Mouse (Mus musculus): Measurements from ENCODE around the gene Rem2. TPM values are rescaled to one million over a fixed set of nuclear protein-coding genes. Genes with fewer than 3 reads are reported as not detected.

Rem2 gene
- polyA plus RNA-seq, 1 experiment from 2014 or later: 26.2 TPM

- WGBS: 4% methylated on average over 54 of the region's 54 CpGs
Observed at GRCm38 (mm10) chr14:54432078-54432836, 43.6 kb upstream of the Rem2 start.

GRCm38 (mm10) chr14:54432837-54433830 lies 42.8 kb upstream of the Rem2 start:
- WGBS: 47% methylated on average over 17 of the region's 17 CpGs
- Histone ChIP-seq H3K4me2 (ENCODE audit: low read depth) (peak overlapping the region; percentile 65), H3K9me3 (ENCODE audit: control insufficient read depth, low read length) (no peaks in the 10 kb centered on the region), H3K27ac (ENCODE audit: low read depth, low read length) (no peak overlapping the region), H3K4me1 (ENCODE audit: control insufficient read depth, insufficient read depth, low read length) (peaks cover 11% of the 10 kb centered on the region), H3K9ac (ENCODE audit: low read length) (peak overlapping the region; percentile 92), H3K36me3 (ENCODE audit: control insufficient read depth, insufficient read depth, low read length) (no peaks in the 10 kb centered on the region), H3K27me3 (ENCODE audit: control insufficient read depth, insufficient read depth, low read length) (no peaks in the 10 kb centered on the region), H3K4me3 (ENCODE audit: low read depth, low read length) (peak overlapping the region; percentile 60)
- DNase-seq (ENCODE audit: low spot score) (no peak), ATAC-seq (ENCODE audit: insufficient read depth, low FRiP score, low TSS enrichment) (no peak)

More at GRCm38 (mm10) chr14:54432078-54432836, 43.6 kb upstream of the Rem2 start:
- Histone ChIP-seq H3K27ac (ENCODE audit: low read depth, low read length) (peak overlapping the region; percentile 74; the same call in 1 of the 2 replicates), H3K36me3 (ENCODE audit: control insufficient read depth, insufficient read depth, low read length) (no peaks in the 10 kb centered on the region), H3K4me2 (ENCODE audit: low read depth) (peak overlapping the region; percentile 65), H3K4me3 (ENCODE audit: low read depth, low read length) (peak overlapping the region; percentile 60), H3K4me1 (ENCODE audit: control insufficient read depth, insufficient read depth, low read length) (peaks cover 18% of the 10 kb centered on the region), H3K27me3 (ENCODE audit: control insufficient read depth, insufficient read depth, low read length) (no peaks in the 10 kb centered on the region), H3K9me3 (ENCODE audit: control insufficient read depth, low read length) (no peaks in the 10 kb centered on the region), H3K9ac (ENCODE audit: low read length) (peak overlapping the region; percentile 92)
- peak; percentile 61 for DNase-seq (ENCODE audit: low spot score)
- peak; percentile 32 for ATAC-seq (ENCODE audit: insufficient read depth, low FRiP score, low TSS enrichment)

- Histone ChIP-seq H3K4me1 (ENCODE audit: control insufficient read depth, insufficient read depth, low read length) (peaks cover 11% of the 10 kb centered on the region), H3K27ac (ENCODE audit: low read depth, low read length) (no peak overlapping the region), H3K4me2 (ENCODE audit: low read depth) (peak overlapping the region; percentile 65), H3K36me3 (ENCODE audit: control insufficient read depth, insufficient read depth, low read length) (no peaks in the 10 kb centered on the region), H3K9me3 (ENCODE audit: control insufficient read depth, low read length) (no peaks in the 10 kb centered on the region), H3K27me3 (ENCODE audit: control insufficient read depth, insufficient read depth, low read length) (no peaks in the 10 kb centered on the region), H3K9ac (ENCODE audit: low read length) (no peak overlapping the region), H3K4me3 (ENCODE audit: low read depth, low read length) (0 out of 2 replicates have a peak overlapping the region, but pooled peaks have one; percentile 3)
- no peak for DNase-seq (ENCODE audit: low spot score)
- no peak for ATAC-seq (ENCODE audit: insufficient read depth, low FRiP score, low TSS enrichment)
- WGBS: 73% methylated on average over 12 of the region's 12 CpGs
Observed at GRCm38 (mm10) chr14:54433941-54434531, 41.9 kb upstream of the Rem2 start.

- H3K27me3 ChIP-seq (ENCODE audit: control insufficient read depth, insufficient read depth, low read length): no peaks in the 10 kb centered on the region
- no peaks in the 10 kb centered on the region for H3K36me3 ChIP-seq (ENCODE audit: control insufficient read depth, insufficient read depth, low read length)
- no peak overlapping the region for H3K27ac ChIP-seq (ENCODE audit: low read depth, low read length)
- H3K9ac ChIP-seq (ENCODE audit: low read length): no peak overlapping the region
- H3K4me1 ChIP-seq (ENCODE audit: control insufficient read depth, insufficient read depth, low read length): peaks cover 7% of the 10 kb centered on the region
- DNase-seq (ENCODE audit: low spot score) (no peak), ATAC-seq (ENCODE audit: insufficient read depth, low FRiP score, low TSS enrichment) (no peak)
- WGBS: 89% methylated on average over 11 of the region's 11 CpGs
- no peaks in the 10 kb centered on the region for H3K9me3 ChIP-seq (ENCODE audit: control insufficient read depth, low read length)
- H3K4me2 ChIP-seq (ENCODE audit: low read depth): no peak overlapping the region
- H3K4me3 ChIP-seq (ENCODE audit: low read depth, low read length): no peak overlapping the region
Observed at GRCm38 (mm10) chr14:54435194-54435918, 40.5 kb upstream of the Rem2 start.

GRCm38 (mm10) chr14:54439155-54439554 lies 36.7 kb upstream of the Rem2 start:
- Histone ChIP-seq H3K9ac (ENCODE audit: low read length) (no peak overlapping the region), H3K9me3 (ENCODE audit: control insufficient read depth, low read length) (no peaks in the 10 kb centered on the region), H3K27me3 (ENCODE audit: control insufficient read depth, insufficient read depth, low read length) (no peaks in the 10 kb centered on the region), H3K4me1 (ENCODE audit: control insufficient read depth, insufficient read depth, low read length) (peaks cover 3% of the 10 kb centered on the region; the same call in 1 of the 2 replicates), H3K4me2 (ENCODE audit: low read depth) (no peak overlapping the region), H3K36me3 (ENCODE audit: control insufficient read depth, insufficient read depth, low read length) (no peaks in the 10 kb centered on the region), H3K4me3 (ENCODE audit: low read depth, low read length) (no peak overlapping the region), H3K27ac (ENCODE audit: low read depth, low read length) (no peak overlapping the region)
- 91% methylated on average over 12 of the region's 12 CpGs for WGBS
- ATAC-seq (ENCODE audit: insufficient read depth, low FRiP score, low TSS enrichment) (no peak), DNase-seq (ENCODE audit: low spot score) (no peak)

- DNase-seq (ENCODE audit: low spot score): no peak
- Histone ChIP-seq H3K27me3 (ENCODE audit: control insufficient read depth, insufficient read depth, low read length) (no peaks in the 10 kb centered on the region), H3K27ac (ENCODE audit: low read depth, low read length) (no peak overlapping the region), H3K9me3 (ENCODE audit: control insufficient read depth, low read length) (no peaks in the 10 kb centered on the region), H3K4me3 (ENCODE audit: low read depth, low read length) (no peak overlapping the region), H3K36me3 (ENCODE audit: control insufficient read depth, insufficient read depth, low read length) (no peaks in the 10 kb centered on the region), H3K4me2 (ENCODE audit: low read depth) (no peak overlapping the region), H3K4me1 (ENCODE audit: control insufficient read depth, insufficient read depth, low read length) (peaks cover 3% of the 10 kb centered on the region; the same call in 1 of the 2 replicates), H3K9ac (ENCODE audit: low read length) (no peak overlapping the region)
- no peak for ATAC-seq (ENCODE audit: insufficient read depth, low FRiP score, low TSS enrichment)
- WGBS: 61% methylated on average over 7 of the region's 7 CpGs
Observed at GRCm38 (mm10) chr14:54439610-54440009, 36.3 kb upstream of the Rem2 start.

GRCm38 (mm10) chr14:54440538-54440937 lies 35.4 kb upstream of the Rem2 start:
- no peak overlapping the region for H3K4me2 ChIP-seq (ENCODE audit: low read depth)
- DNase-seq (ENCODE audit: low spot score): no peak
- peaks cover 3% of the 10 kb centered on the region; the same call in 1 of the 2 replicates for H3K4me1 ChIP-seq (ENCODE audit: control insufficient read depth, insufficient read depth, low read length)
- H3K4me3 ChIP-seq (ENCODE audit: low read depth, low read length): no peak overlapping the region
- H3K27ac ChIP-seq (ENCODE audit: low read depth, low read length): no peak overlapping the region
- H3K36me3 ChIP-seq (ENCODE audit: control insufficient read depth, insufficient read depth, low read length): no peaks in the 10 kb centered on the region
- WGBS: 94% methylated on average over 14 of the region's 14 CpGs
- H3K27me3 ChIP-seq (ENCODE audit: control insufficient read depth, insufficient read depth, low read length): no peaks in the 10 kb centered on the region
- no peak for ATAC-seq (ENCODE audit: insufficient read depth, low FRiP score, low TSS enrichment)
- no peak overlapping the region for H3K9ac ChIP-seq (ENCODE audit: low read length)
- no peaks in the 10 kb centered on the region for H3K9me3 ChIP-seq (ENCODE audit: control insufficient read depth, low read length)

GRCm38 (mm10) chr14:54441365-54441764 lies 34.5 kb upstream of the Rem2 start:
- H3K27ac ChIP-seq (ENCODE audit: low read depth, low read length): no peak overlapping the region
- H3K9ac ChIP-seq (ENCODE audit: low read length): no peak overlapping the region
- DNase-seq (ENCODE audit: low spot score) (no peak), ATAC-seq (ENCODE audit: insufficient read depth, low FRiP score, low TSS enrichment) (no peak)
- no peaks in the 10 kb centered on the region for H3K27me3 ChIP-seq (ENCODE audit: control insufficient read depth, insufficient read depth, low read length)
- peaks cover 3% of the 10 kb centered on the region; the same call in 1 of the 2 replicates for H3K4me1 ChIP-seq (ENCODE audit: control insufficient read depth, insufficient read depth, low read length)
- no peaks in the 10 kb centered on the region for H3K36me3 ChIP-seq (ENCODE audit: control insufficient read depth, insufficient read depth, low read length)
- WGBS: 84% methylated on average over 4 of the region's 4 CpGs
- no peak overlapping the region for H3K4me2 ChIP-seq (ENCODE audit: low read depth)
- no peak overlapping the region for H3K4me3 ChIP-seq (ENCODE audit: low read depth, low read length)
- H3K9me3 ChIP-seq (ENCODE audit: control insufficient read depth, low read length): no peaks in the 10 kb centered on the region
